Mouse (Mus musculus) forebrain, embryonic 16.5 days (tissue): ENCODE results near the gene Gm10188. TPM values are rescaled to one million over a fixed set of nuclear protein-coding genes. Genes with fewer than 3 reads are reported as not detected.

ENCODE experiments used
- ATAC-seq: fragments of 200-750 bp; cut with Nextera tagmentation; 2 replicates; pipeline ENCODE4 v1.8.0; 2017; ENCODE audit warnings: mild to moderate bottlenecking, moderate library complexity
- H3K27ac ChIP-seq: fragments of 300-500 bp; sonication (generic); 2 replicates; pipeline ENCODE4 v1.5.1; 2014; ENCODE audit warnings: low read length, control low read depth
- H3K27me3 ChIP-seq: fragments of 300-500 bp; sonication (generic); replicated peaks from 2 replicates; pipeline ENCODE4 v1.6.1; 2014; ENCODE audit warnings: low read length; ENCODE audit not compliant: control insufficient read depth, insufficient read depth
- H3K36me3 ChIP-seq: fragments of 300-500 bp; sonication (generic); 2 replicates; pipeline ENCODE4 v1.6.1; 2014; ENCODE audit not compliant: control insufficient read depth, insufficient read depth
- H3K4me1 ChIP-seq: fragments of 300-500 bp; sonication (generic); replicated peaks from 2 replicates; pipeline ENCODE4 v1.6.1; 2014; ENCODE audit warnings: low read length; ENCODE audit not compliant: control insufficient read depth, insufficient read depth
- H3K4me2 ChIP-seq: fragments of 300-500 bp; sonication (generic); 2 replicates; pipeline ENCODE4 v1.6.1; 2014; ENCODE audit warnings: mild to moderate bottlenecking, low read length, control low read depth
- H3K4me3 ChIP-seq: fragments of 300-500 bp; sonication (generic); replicated peaks from 2 replicates; pipeline ENCODE4 v1.5.1; 2014; ENCODE audit warnings: mild to moderate bottlenecking, low read length, control low read depth
- H3K9ac ChIP-seq: fragments of 300-500 bp; sonication (generic); replicated peaks from 2 replicates; pipeline ENCODE4 v1.6.1; 2014; ENCODE audit warnings: low read depth, low read length, control low read depth
- H3K9me3 ChIP-seq: fragments of 300-500 bp; sonication (generic); 2 replicates; pipeline ENCODE4 v1.6.1; 2016; ENCODE audit warnings: low read length; ENCODE audit not compliant: control insufficient read depth
- WGBS: fragments of 180-500 bp; shearing (Covaris S2); extraction: QIAGEN DNeasy Blood & Tissue Kit; methylation state at CpG from one replicate; pipeline ENCODE4 v1.1.7; 2014; 5-methylcytosine and 5-hydroxymethylcytosine counted together
- polyA plus RNA-seq: library from polyadenylated mRNA; unstranded; fragments of >200 nt; fragmentation: Nextera tagmentation; extraction: Ambion mirVana; gene quantifications from 2 replicates; pipeline ENCODE4 v1.2.1, GENCODE M21; 2015

Gm10188 gene
- polyA plus RNA-seq, 1 experiment from 2014 or later, result 0.86 TPM

- no peak overlapping the region for H3K4me2 ChIP-seq
- WGBS, result 76% methylated on average over 7 of the region's 7 CpGs
- no peak overlapping the region for H3K27ac ChIP-seq
- ATAC-seq, result no peak
- no peak overlapping the region for H3K4me3 ChIP-seq
- H3K4me1 ChIP-seq, result peaks cover 7% of the 10 kb centered on the region
- no peaks in the 10 kb centered on the region for H3K9me3 ChIP-seq
- H3K36me3 ChIP-seq, result no peaks in the 10 kb centered on the region
- H3K27me3 ChIP-seq, result no peaks in the 10 kb centered on the region
- H3K9ac ChIP-seq, result no peak overlapping the region
Measured at GRCm38 (mm10) chr1:132264577-132264976, 35.0 kb upstream of the Gm10188 start.

GRCm38 (mm10) chr1:132263618-132264017, 34.1 kb upstream of the Gm10188 start:
- Histone ChIP-seq H3K4me3 (no peak overlapping the region), H3K4me1 (peaks cover 7% of the 10 kb centered on the region), H3K4me2 (no peak overlapping the region), H3K9me3 (no peaks in the 10 kb centered on the region), H3K9ac (no peak overlapping the region), H3K27ac (no peak overlapping the region), H3K36me3 (no peaks in the 10 kb centered on the region), H3K27me3 (no peaks in the 10 kb centered on the region)
- ATAC-seq, result no peak
- WGBS, result 79% methylated on average over 4 of the region's 4 CpGs

- Histone ChIP-seq H3K27me3 (no peaks in the 10 kb centered on the region), H3K27ac (no peak overlapping the region), H3K36me3 (peaks cover 3% of the 10 kb centered on the region; the same call in 1 of the 2 replicates), H3K4me1 (no peaks in the 10 kb centered on the region), H3K4me2 (no peak overlapping the region), H3K9ac (no peak overlapping the region), H3K4me3 (no peak overlapping the region), H3K9me3 (no peaks in the 10 kb centered on the region)
- no peak for ATAC-seq
- WGBS, result 66% methylated on average over 5 of the region's 5 CpGs
Measured at GRCm38 (mm10) chr1:132261058-132261457, 31.5 kb upstream of the Gm10188 start.

GRCm38 (mm10) chr1:132260331-132260730, 30.8 kb upstream of the Gm10188 start:
- no peaks in the 10 kb centered on the region for H3K27me3 ChIP-seq
- H3K9me3 ChIP-seq, result no peaks in the 10 kb centered on the region
- no peak for ATAC-seq
- 95% methylated on average over 1 of the region's 1 CpGs for WGBS
- no peak overlapping the region for H3K9ac ChIP-seq
- no peak overlapping the region for H3K27ac ChIP-seq
- H3K4me2 ChIP-seq, result no peak overlapping the region
- H3K4me3 ChIP-seq, result no peak overlapping the region
- H3K36me3 ChIP-seq, result peaks cover 3% of the 10 kb centered on the region; the same call in 1 of the 2 replicates
- no peaks in the 10 kb centered on the region for H3K4me1 ChIP-seq

GRCm38 (mm10) chr1:132254467-132254866, 24.9 kb upstream of the Gm10188 start:
- Histone ChIP-seq H3K9me3 (no peaks in the 10 kb centered on the region), H3K27me3 (no peaks in the 10 kb centered on the region), H3K9ac (no peak overlapping the region), H3K27ac (no peak overlapping the region), H3K4me3 (no peak overlapping the region), H3K36me3 (peaks cover 3% of the 10 kb centered on the region; the same call in 1 of the 2 replicates), H3K4me2 (no peak overlapping the region), H3K4me1 (no peaks in the 10 kb centered on the region)
- WGBS, result 84% methylated on average over 6 of the region's 6 CpGs
- ATAC-seq, result no peak

GRCm38 (mm10) chr1:132246641-132247040, 17.1 kb upstream of the Gm10188 start:
- no peak overlapping the region for H3K4me2 ChIP-seq
- no peaks in the 10 kb centered on the region for H3K36me3 ChIP-seq
- no peak for ATAC-seq
- no peaks in the 10 kb centered on the region for H3K27me3 ChIP-seq
- no peak overlapping the region for H3K27ac ChIP-seq
- WGBS, result 82% methylated on average over 4 of the region's 4 CpGs
- H3K4me1 ChIP-seq, result no peaks in the 10 kb centered on the region
- no peaks in the 10 kb centered on the region for H3K9me3 ChIP-seq
- H3K4me3 ChIP-seq, result no peak overlapping the region
- H3K9ac ChIP-seq, result no peak overlapping the region

- 63% methylated on average over 6 of the region's 6 CpGs for WGBS
- Histone ChIP-seq H3K9ac (no peak overlapping the region), H3K9me3 (no peaks in the 10 kb centered on the region), H3K4me2 (no peak overlapping the region), H3K27ac (no peak overlapping the region), H3K27me3 (no peaks in the 10 kb centered on the region), H3K36me3 (no peaks in the 10 kb centered on the region), H3K4me3 (no peak overlapping the region), H3K4me1 (no peaks in the 10 kb centered on the region)
- ATAC-seq, result no peak
Measured at GRCm38 (mm10) chr1:132246137-132246536, 16.6 kb upstream of the Gm10188 start.

- Histone ChIP-seq H3K36me3 (no peaks in the 10 kb centered on the region), H3K4me2 (no peak overlapping the region), H3K27me3 (no peaks in the 10 kb centered on the region), H3K4me3 (no peak overlapping the region), H3K9ac (no peak overlapping the region), H3K4me1 (no peaks in the 10 kb centered on the region), H3K9me3 (no peaks in the 10 kb centered on the region), H3K27ac (no peak overlapping the region)
- WGBS, result 74% methylated on average over 5 of the region's 5 CpGs
- ATAC-seq, result no peak
Measured at GRCm38 (mm10) chr1:132245010-132245409, 15.4 kb upstream of the Gm10188 start.

GRCm38 (mm10) chr1:132237585-132238159, 8.1 kb upstream of the Gm10188 start:
- H3K36me3 ChIP-seq, result no peaks in the 10 kb centered on the region
- no peaks in the 10 kb centered on the region for H3K4me1 ChIP-seq
- no peak overlapping the region for H3K4me2 ChIP-seq
- no peak overlapping the region for H3K4me3 ChIP-seq
- ATAC-seq, result 0 out of 2 replicates have a peak, but pooled peaks have one; percentile 18
- no peak overlapping the region for H3K27ac ChIP-seq
- no peaks in the 10 kb centered on the region for H3K27me3 ChIP-seq
- 23% methylated on average over 6 of the region's 6 CpGs for WGBS
- no peak overlapping the region for H3K9ac ChIP-seq
- no peaks in the 10 kb centered on the region for H3K9me3 ChIP-seq
